Mouse (Mus musculus): ENCODE measurements at regions not wholly inside any gene's neighbourhood (a gene's known extent, or its start where the extent isn't known, plus 50 kb on each side); places are given as distances from the start of the nearest gene placed in this dataset.
A peak's percentile ranks its signal among the peaks of the same experiment; 100 is the strongest.

DNA sequence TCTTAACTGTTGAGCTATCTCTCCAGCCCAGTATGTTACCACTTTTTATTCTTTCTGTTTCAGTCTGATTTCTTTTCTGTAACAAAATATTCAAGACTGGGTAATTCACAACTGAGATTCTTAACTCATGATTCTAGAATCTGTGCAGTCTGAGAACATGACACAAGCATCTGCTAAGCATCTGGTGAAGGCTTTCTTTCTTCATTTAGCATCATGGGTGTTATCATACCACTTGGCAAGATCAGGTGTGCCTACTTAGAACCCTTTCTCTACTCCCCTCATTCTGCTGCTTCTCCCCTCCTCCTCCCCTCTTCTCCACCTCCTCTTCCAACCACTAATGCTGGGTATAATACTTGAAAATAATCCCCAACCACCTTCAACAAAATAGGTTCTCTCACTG is 62.1 kb upstream of the Pfn2 start:
- no peak for DNase-seq

DNA sequence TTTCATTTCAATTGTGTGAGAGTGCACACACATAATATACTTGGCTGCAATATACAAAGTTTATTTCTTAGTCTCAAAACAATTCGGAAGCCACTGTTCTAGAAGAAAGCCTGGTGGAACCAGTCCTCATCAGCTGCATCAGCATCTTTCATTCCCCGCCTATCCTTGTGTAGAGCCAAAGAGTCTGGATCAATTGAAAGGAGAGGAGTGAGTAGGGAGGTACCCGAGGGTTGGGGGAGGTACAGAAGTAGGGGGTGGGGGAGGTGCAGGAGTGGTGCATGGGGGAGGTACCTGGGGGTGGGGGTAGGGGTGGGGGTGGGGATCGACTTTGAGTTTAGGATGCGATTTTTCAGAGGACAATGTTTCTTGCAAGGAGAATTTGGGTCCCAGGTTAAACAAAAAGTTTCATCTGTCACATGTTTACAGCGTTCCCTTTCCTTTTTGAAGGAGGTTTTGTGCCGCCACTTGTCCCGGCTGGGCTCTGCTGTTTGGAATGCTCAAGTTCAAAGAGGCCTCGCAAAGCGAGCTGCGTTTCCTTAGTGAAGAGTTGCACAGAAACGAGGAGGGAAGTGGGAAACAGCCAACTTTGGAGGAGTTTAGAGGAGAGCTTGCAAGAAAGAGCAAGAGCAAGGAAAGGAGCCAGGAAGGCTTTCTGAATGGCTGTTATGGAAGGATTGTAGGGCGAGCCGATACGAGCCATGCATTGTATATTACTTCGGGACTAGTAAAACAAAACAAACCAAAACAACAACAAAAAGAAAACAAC is 64.1 kb upstream of the Pfn2 start:
- peak; percentile 49 for DNase-seq

DNA sequence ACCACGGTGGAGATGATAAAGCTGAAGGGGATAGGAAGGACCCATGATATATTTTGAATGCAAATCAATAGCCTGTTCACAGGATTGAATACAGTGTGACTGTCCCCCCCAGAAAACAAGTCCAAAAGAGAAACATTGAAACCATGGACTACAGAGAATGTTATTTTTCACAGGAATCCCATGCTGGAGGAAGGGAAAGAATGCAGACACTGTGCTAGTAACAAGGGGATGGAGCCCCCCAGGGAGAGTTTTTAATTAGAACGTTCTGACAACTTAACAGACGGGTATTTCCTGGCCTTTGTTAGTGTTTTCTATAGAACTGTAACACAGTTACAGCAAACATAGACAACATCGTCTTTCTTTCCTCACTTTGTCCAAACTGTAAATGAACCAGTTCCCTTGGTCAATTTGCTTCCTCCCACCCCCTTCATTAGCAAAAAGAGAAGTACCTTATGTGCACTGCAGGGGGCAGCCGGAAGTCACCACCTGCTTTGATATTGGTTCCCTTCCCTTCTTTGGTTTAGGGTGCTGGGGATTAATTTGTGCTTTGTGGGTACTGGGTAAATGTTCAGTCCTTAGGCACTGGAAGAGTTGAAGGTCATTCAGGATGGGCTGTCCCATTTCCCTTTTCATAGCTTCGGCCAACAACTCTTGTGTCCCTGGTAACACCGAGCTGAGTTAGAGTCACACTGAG is 64.9 kb upstream of the Pfn2 start:
- no peak for DNase-seq

DNA sequence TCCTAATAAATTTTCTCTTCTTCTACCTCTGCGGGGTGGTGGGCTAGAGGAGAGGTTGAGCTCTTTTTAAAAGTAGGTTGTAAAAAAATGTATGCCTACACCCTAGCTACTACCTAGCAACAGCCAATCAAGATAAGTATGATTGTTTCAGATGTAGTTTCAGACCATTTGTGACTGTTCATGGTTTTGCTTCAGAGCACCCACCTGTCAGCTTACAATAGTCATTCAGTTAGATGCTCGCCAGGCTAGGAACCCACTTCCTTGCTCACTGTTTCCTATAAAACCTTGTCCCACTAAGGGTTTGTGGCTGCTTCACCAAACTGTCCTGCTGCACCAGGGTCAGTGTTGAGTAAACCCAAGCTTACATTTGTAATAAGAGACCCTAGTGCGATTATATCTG is 66.8 kb upstream of the Pfn2 start:
- no peak for DNase-seq

DNA sequence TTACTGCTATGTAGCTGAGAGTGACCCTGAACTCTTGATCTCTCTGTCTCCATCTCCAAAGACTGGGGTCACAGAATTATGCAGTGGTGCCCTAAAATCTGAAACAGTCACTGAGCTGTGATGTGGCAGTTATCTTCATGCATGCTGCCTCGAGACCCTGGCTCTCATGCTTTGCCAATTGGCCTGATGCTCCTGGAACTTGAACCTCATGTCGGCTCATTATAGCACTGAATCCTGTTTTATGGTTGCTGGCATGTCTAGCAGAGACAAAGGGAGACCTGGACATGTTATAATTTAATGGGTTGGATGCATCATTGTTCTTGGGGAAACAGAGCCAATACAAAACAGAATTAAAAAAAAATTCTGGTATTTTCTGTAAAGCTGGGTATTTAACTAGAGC is 71.0 kb upstream of the Pfn2 start:
- no peak for DNase-seq

DNA sequence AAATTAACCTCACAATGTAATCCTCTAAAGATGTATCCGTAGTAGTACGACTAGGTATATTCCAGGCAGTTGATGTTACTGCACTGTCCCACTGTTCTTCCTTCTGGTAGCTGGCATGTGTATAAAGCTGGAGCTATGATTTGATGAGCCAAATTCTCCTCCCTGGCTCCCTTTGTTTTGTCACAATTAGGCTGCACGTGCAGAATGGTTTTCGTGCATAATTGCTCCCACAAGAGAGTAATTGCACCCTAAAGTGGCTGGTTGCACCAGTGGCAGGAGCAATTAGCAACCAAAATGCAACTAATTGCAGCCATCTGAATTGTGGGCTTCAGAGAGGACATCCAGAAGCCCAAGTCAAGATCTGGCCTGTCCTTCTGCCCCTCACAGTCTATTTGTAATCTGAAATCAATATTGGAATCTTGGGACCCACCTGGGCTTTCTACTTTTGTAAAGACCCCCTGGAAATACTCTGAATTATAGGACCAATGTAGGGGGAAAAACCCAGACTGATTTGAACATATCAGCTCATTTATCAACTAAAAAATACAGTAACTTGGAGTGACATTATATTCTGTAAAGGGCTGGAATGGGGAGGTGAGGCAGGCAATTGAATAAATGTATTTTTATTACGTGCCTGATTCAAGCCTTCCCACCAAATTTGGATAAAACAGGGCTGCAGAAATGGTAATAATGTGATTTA is 71.7 kb upstream of the Pfn2 start:
- no peak for DNase-seq

DNA sequence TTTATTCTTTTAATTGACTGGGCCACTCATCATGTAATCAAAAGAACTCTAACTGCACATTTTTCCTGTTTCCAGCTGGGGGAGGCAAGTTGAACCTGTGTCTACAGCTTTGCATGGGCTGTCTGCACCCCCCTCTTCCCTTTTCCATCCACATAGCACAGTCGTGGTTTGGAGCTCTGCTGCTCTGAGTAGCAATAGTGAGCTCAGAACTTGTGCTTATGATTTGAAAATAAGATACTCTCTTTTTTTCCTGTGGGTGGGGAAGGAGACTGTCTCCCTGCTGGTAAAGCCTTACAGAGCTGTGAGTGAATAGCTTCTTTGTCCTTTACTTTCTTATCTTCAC is 72.2 kb upstream of the Pfn2 start:
- DNase-seq = no peak

DNA sequence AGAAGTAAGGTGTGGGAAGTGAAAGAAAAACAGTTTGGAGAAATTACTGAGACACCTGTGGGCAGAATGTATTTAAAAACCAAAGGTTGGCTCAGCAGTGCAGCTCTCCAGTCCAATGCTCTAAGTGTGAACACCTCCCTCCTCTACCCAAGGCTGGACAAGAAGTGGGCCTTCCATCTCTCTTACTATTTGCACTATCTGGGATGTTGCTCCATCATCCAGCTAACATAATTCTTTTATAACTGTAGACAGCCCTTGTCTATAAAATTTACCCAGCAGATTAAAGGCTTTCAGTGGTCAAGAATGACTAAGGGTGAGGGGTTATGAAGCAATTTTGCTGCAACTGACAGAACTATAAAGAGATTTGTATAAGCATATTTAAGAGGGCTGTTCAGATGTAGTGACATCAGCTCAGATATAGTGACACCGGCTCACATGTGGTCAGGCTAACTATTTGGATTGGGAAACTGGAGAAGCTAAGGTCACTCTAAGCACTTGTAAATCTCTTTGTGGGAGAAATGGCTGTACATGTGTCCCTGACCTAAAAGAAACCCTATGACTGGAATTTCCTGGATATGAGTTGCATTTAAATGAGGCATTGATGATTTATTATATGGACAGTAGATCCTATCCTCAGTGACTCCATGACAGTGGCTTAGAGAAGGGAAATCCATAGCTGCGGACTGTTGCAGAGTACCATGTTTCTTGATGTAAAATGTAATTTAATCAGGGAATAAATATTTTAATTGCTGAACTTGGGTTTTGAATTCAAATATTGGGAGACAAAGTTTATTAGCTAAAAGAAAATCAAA is 73.4 kb upstream of the Pfn2 start:
- DNase-seq = no peak

DNA sequence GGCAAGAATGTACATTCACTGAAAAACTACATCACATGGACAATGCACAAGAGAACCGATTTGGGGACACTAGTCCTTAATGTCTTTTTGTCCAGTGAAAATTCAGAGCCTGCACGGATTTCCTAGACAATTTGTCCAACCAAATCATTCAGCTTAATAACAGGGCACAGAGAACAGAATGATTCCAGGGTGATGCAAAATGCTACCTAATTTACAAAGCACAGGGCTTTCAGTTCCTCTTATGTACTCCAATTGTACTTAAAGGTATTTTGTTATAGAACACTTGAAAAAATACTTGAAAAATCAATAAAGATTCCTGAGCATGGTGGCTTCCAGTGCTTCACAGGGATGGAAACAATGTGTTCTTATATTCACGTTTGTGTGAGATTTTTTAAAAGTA is 75.2 kb upstream of the Pfn2 start:
- no peak for DNase-seq

DNA sequence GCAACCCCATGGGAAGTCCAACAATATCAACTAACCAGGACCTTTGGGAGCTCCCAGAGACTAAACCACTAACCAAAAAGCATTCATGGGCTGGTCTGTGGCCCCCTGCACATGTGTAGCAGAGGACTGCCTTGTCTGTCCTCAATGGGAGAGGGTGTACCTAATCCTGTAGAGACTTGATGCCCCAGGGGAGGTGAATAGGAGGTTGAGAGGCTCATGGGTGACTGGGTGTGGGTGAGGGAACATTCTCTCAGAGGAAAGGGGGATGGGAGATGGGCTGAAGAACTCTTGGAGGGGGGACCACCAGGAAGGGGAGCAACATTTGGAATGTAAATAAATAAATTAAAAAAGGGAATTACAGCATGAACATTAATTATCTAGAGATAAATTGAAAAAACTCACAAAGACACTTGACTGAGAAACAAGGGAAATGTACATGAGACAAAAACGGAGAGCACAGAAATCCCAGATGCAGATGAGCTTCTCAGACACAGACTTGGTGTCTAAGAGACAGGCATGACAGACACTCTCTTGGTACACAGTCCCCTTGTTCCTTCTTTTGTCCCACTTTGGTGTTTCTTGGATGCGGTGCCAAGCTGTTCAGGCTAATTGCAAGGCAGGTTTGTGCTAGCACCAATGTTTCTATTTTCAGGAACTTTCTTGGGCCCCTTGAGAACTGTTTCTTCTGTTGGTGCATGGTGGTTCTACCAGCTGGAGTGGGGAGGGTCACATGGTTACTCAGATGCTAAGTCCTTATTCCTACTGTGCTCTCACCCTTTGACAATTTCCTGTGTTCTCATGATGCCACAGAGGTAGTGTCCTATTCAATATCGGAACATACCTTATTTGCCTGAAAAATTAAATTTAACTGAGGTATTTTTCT is 85.0 kb upstream of the Pfn2 start:
- DNase-seq = no peak

DNA sequence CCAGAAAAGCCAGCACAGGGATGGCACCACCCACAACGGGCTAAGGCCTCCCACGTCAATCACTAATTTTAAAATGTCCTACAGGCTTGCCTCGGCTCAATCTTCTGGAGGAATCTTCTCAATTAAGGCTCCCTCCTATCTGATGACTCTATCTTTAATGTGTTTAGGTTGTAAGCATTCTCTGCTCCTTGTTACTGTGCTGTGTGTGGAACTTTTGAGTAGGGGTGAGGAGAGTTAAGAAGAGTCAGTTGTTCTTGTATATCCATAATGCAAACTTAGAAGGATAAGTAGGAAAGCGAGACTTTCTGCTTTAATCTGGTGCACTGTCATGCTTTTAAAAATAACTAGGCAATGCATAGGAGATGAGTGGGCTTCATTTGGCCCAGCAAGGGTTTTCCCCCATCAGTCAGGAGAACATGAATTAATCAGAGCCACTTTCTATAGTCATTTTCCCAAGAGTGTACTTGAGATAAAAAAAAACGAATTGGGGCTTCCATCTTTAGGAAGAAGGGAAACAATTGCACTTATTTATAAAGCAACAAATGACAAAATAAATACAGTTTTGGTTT is 87.2 kb upstream of the Pfn2 start:
- DNase-seq = no peak

DNA sequence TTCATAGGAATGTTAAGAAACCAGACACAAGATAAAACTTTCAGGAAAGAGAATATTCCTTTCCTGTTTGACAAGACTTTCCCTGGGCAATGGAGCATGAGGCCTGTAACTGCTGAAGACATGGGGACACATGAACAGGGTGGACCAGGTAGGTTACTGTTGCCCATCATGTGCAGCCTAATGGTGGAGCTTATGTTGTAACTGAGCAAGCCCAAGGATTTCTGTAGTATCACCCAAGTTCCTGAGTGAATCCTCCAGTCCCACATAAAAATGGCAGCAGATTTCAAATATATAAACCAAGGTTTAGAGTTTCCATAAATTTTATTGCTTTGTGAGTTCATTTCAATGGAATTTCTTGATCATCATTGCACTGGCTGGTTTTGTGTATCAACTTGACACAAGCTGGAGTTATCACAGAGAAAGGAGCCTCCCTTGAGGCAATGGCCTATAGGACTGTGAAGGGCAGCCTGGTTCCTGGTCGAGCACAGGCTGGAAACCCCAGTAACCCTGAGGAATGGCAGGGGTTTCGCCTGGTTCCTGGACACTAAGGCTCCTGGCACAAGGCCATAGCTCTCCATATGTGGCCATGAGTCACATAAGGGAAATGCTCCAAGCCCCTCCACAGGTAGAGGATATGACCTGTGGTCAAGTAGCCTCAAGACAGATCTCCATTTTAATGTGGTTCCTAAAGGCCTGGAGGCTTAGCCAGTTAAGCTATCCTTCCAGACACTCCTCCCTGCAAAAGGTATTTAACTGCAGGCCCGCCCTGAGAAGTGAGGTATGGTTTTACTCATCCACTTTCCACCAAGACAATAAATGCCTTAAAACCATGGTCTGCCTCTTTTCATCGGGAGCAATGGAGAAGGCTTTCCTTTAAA is 92.9 kb upstream of the Pfn2 start:
- no peak for DNase-seq

DNA sequence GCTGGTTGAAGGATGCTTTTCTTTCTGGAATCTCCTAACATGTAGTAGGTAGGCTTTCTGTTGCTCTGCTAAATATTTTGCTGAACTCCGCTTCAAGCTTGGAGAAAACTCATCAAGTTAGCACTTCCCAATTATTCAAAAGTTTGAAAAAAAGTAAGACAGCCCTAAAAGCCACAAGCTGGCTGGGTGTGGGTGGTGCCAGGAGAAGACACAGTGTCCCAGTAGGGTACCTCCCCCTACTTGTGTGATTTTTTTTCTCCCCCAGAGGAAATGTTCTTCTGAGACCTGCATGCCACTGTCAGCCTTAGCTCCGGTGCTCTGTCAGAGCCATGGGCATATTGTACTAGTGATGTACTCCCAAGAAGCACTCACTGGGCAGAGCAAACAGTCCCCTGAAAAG is 96.8 kb upstream of the Pfn2 start:
- DNase-seq = no peak

DNA sequence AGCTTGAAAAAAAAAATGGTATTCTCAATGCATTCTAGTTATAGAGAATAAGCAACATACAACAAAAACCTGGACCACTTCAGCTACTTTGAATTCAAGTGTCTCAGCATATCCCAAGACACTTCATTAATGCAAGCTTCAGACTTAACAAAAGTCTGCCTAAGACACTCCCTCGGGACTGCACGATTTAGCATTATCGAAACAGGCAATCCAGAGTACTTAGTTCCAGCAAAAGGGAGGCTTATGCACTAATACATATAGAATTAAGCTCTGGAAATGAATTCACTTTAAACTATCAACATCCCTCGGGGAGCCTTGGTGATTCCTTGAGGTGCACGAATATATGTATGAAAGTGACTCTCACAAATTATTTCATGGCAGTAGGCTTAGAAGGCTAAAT is 97.9 kb upstream of the Pfn2 start:
- DNase-seq = no peak

DNA sequence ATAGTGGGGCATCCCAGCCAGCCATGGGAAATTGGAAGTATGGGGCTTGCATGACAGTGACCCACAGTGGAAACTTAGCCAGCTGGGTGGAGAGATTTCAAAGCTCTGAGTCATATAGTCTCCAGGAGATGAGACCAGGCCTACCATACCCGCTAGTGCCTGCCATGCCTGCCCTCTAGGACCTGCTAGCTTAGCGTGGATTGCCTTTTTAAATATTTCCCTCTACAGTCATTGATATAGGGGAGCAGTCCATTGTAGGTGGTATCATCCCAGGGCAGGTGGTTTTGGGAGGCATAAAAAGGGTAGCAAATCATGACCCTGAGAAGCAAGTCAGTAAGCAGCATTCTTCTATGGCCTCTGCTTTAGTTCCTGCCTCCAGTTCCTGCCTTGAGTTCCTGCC is 99.5 kb upstream of the Pfn2 start:
- DNase-seq = no peak

DNA sequence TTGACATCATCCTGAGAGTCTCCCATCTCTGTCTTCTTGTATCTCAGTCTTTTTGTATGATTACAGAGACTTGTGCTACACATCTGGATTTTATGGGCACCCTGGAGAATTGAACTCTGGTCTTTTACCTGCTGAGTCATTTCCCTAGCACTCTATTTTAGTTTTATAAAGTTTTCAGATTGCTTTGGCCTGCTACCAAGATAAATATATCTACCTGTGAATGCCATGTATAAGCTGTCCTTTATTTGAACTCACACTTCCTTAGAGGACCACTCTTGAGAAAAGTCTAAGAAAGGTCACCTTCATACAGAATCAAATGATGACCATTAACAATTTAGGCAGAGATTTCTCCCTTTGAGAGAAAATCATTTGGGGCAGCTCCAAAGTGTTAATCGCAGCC is 100.8 kb upstream of the Pfn2 start:
- no peak for DNase-seq

DNA sequence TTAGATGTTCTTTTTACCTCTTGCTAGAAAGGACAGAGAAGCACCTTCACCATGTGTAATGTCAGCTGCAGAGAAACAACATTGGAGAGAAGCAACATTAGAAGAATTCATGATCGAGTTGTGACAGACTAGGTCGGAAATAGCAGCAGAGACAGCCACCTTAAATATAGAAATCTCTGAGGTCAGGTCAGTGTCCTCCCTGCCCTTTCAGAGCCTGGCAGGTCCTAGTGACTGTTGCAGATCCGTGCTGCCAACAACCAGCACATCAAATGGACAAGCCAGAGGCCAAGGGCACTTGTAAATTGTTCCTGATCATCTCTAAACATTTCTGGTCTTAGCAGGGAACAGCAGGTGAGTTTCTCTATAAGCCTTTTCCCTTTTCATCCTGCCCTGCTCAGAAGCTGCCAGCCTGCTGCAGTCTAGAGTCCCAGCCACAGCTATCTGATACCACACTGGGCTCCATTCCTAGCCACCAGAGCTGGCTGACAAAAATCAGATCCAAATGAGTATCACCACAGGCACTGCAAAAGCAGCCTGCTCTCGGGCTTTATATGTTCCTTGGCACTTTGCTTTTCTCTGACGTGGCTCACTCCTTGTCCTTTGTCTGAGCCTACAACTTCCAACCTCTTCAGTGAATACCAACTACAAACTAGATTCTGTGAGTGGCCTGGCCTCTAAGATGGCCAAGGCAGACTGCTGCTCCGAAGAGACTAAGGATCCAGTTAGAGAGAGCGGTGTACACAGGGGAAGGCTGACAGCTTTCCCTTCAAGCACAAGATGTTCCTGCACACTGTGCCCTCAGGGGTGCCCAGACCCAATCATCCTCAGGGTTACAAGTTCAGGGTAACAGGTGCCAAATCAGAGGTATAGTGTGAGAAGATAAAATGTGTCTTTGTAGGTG is 102.8 kb upstream of the Pfn2 start:
- DNase-seq = no peak

DNA sequence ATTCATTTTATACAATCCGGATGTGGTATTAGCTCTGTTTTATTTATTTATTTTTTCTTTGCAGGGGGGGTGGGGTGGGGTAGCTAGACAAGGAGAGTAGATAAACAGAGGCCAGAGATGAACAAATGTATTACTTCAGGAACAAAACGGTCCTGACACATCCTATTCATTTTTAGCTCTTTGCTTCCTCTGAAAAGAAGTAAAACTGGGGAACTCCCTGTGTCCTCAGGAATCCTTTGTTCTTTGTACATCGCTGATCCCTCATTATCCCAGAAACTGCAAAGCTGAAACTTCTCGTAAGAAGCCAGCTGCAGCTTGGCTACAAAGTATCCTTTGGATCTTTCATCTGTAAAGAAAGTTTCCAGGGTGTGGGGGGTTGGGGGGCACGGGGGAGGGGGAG is 103.6 kb upstream of the Pfn2 start:
- DNase-seq = no peak

DNA sequence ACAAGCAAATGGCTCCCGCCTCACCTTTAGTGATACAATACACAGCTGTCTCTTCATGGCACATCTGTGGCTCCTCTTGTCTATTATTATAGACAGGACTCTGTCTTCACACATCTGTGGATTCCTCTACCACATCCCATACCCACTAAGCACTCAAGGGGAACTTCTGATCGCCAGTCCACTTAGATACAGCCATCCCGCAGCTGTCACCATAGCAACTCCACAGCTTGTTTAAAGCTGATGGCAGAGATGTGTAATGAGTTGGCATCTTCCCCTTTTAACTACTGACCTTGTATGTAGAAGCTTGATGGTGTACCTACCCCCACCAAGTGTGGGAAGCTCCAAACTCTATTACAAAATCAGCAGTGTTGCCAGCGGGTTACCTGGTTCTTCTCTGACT is 109.5 kb upstream of the Pfn2 start:
- DNase-seq = no peak

DNA sequence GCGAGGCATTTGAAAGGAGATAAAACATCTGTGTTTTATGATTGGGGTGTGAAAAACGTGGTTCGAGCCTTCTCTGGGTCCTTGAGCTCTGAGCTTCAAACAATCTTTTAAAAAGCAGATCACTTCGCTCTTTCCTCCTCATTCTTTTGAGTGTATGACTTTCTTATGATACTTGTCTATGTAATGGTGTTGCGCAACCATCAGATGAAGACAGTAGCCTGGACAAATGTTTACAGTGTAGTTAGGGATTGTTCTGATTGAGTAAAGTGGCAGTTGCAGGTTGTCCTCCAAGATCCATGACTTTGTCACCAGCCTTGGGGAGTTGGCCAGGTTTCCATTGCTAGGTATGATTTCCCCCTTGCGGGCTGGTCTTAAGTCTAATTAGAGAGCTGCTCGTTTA is 116.1 kb upstream of the Pfn2 start:
- DNase-seq = no peak

Data from embryo, embryonic 11 days (tissue).